Mouse (Mus musculus): ENCODE measurements around the gene Dkk3. TPM values are rescaled to one million over a fixed set of nuclear protein-coding genes. Genes with fewer than 3 reads are reported as not detected.
A peak's percentile ranks its signal among the peaks of the same experiment; 100 is the strongest.
"Not testable (repeated sequence)": the region's sequence is repeated elsewhere in the genome, so short reads cannot be mapped to it uniquely, and the experiment has no call there.

The Dkk3 gene
- polyA plus RNA-seq, 1 experiment, result 148 TPM

DNA sequence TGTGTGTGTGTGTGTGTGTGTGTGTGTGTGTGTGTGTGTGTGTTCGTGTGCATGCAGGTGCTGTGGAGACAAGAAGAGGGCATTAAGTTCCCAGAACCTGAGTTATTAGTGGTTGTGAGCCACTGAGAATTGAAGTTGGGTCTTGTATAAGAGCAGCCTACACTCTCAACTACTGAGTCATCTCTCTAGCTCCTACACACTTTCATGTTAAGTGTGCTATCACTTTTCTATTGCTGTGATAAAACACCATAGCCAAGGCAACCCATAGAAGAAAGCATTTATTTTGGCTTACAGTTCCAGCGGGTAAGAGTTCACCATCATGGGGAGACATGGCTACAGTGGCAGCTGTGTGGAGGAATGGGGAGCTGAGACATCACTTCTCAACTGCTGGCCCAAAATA lies 17.8 kb upstream of the Dkk3 start:
- Histone ChIP-seq H3K4me1 (ENCODE audit: control insufficient read depth, insufficient read depth, low read length) (no peaks in the 10 kb centered on the region), H3K27ac (ENCODE audit: insufficient read depth, low read length) (no peak overlapping the region)

DNA sequence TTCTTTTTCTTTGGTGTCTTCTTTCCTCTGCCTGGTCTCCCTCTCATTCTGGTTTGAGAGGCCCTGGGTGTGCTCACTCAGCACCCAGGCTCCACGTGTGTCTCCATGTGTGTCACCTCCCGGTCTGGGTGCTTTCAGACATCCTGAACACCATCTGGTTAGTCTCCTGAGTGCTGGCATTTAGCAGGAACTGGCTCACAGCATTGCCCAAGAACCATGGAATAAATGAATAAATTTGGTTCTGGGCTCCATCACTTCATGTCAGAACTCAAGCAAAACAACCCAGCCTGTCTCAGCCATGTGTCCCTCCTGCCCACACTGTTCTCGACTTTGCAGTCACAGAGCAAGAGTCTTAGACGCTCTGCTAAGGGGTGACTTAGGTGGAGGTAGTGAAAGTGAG lies 13.8 kb upstream of the Dkk3 start:
- H3K4me1 ChIP-seq (ENCODE audit: control insufficient read depth, insufficient read depth, low read length), result no peaks in the 10 kb centered on the region
- H3K27ac ChIP-seq (ENCODE audit: insufficient read depth, low read length), result no peak overlapping the region
- no peak overlapping the region for H3K4me3 ChIP-seq (ENCODE audit: insufficient read depth, low read length)
- TF ChIP-seq CTCF (IDR thresholded peaks at IDR 0.05; ENCODE audit: borderline replicate concordance, insufficient read depth, low read length), result no peak
- TF ChIP-seq POLR2A (IDR thresholded peaks at IDR 0.05; ENCODE audit: low read depth, low read length), result no peak

More for the DNA sequence above, 17.8 kb upstream of the Dkk3 start:
- H3K4me3 ChIP-seq (ENCODE audit: insufficient read depth, low read length), result no peak overlapping the region
- TF ChIP-seq CTCF (IDR thresholded peaks at IDR 0.05; ENCODE audit: borderline replicate concordance, insufficient read depth, low read length) (no peak), POLR2A (IDR thresholded peaks at IDR 0.05; ENCODE audit: low read depth, low read length) (no peak)

DNA sequence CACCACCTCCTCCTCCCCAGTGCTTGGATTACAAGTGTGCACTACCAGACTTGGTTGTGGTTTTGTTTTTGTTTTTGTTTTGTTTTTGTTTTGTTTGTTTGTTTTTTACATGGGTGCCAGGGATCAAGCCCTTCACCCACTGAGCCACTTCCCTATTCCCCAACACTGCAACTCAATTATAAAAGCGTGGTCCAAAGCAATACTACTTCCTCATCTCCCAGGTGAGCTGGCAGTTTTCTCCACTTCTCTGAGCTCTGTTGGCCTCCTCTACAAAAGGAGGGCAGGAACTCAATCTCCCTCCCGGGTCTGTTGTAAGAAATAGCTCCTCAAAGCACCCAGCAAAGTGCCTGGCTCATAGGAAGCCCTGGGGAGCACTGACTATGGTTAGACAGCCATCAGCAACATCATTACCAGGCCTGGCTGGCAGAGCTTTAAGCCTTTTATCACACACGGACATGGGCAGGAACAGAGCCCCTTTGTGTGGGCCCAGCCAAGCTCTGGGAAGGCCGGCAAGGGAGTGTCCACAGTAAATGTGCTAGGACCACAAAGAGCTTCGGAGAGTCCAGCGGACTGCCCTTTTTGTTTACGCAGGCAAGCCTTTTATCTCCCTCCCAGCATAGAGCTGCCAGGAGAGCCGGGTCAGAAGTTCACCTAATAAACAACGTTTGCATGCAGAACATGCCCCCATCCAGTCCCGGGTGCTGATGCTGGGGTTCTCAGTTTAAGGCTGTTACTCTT lies 11.3 kb upstream of the Dkk3 start:
- Histone ChIP-seq H3K4me3 (ENCODE audit: insufficient read depth, low read length) (no peak overlapping the region), H3K27ac (ENCODE audit: insufficient read depth, low read length) (no peak overlapping the region), H3K4me1 (ENCODE audit: control insufficient read depth, insufficient read depth, low read length) (no peaks in the 10 kb centered on the region)
- TF ChIP-seq POLR2A (IDR thresholded peaks at IDR 0.05; ENCODE audit: low read depth, low read length) (no peak), CTCF (IDR thresholded peaks at IDR 0.05; ENCODE audit: borderline replicate concordance, insufficient read depth, low read length) (no peak)

DNA sequence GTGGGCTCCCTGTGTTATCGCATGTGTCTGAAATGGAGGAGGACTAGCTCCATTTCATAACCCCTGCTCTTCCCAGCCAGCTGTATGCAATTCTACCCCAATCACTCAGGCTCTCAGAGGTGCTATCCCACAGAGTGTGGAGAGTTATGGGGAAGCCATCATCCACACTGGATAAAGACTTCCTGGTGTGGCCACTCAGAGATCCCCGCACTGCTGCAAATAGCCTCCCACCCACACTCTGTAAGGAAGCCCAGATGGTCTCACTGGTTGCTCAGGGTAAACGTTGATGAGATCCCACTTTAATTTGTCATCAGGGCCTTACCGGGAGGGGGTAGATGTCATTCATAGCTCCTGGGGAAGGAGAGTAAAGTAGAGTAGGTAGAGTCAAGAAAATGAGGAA lies 6.7 kb upstream of the Dkk3 start:
- Histone ChIP-seq H3K4me3 (ENCODE audit: insufficient read depth, low read length) (no peak overlapping the region), H3K4me1 (ENCODE audit: control insufficient read depth, insufficient read depth, low read length) (no peaks in the 10 kb centered on the region; the same call in 1 of the 2 replicates), H3K27ac (ENCODE audit: insufficient read depth, low read length) (no peak overlapping the region)
- no peak for TF ChIP-seq CTCF (IDR thresholded peaks at IDR 0.05; ENCODE audit: borderline replicate concordance, insufficient read depth, low read length)
- no peak for TF ChIP-seq POLR2A (IDR thresholded peaks at IDR 0.05; ENCODE audit: low read depth, low read length)

DNA sequence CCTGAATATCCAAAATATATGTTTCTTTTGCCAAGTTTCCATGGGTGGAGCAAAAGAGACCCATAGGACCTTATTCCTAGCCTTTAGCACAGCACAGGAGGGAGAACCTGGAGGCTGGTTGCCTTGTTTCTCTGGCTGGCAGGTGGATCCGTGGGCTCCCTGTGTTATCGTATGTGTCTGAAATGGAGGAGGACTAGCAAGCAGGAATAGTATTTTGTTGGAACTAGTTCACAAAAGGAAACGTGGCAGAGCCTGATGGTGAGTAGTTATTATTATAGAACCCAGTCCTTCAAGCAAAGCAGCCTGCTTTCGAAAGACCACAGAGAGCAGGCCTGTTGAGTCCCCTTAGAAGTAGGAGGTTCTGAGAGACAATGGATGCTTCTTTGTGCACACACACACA lies 6.2 kb upstream of the Dkk3 start:
- not testable (repeated sequence) for H3K4me1 ChIP-seq (ENCODE audit: control insufficient read depth, insufficient read depth, low read length); H3K27ac ChIP-seq (ENCODE audit: insufficient read depth, low read length); H3K4me3 ChIP-seq (ENCODE audit: insufficient read depth, low read length)

DNA sequence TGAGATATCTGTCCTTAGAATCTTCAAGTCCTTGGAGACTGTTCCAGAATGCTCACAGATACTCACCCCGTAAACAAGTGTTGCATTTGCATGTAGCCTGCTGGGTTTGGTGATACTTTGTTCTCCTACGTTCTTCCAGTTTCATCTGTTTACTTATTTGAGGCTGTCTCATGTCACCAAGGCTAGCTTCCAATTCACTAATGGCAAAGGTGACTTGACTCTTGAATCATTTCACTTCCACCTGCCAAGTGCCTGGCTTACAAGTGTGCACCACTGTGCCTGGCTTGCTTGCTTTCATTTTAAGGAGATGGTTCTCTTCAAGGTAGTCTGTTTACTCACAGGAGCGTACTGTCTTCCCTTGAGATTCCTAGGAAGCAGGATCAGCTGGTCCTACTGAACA lies 5.6 kb upstream of the Dkk3 start:
- H3K4me3 ChIP-seq (ENCODE audit: insufficient read depth, low read length), result no peak overlapping the region
- no peaks in the 10 kb centered on the region; the same call in 1 of the 2 replicates for H3K4me1 ChIP-seq (ENCODE audit: control insufficient read depth, insufficient read depth, low read length)
- no peak for TF ChIP-seq POLR2A (IDR thresholded peaks at IDR 0.05; ENCODE audit: low read depth, low read length)
- no peak for TF ChIP-seq CTCF (IDR thresholded peaks at IDR 0.05; ENCODE audit: borderline replicate concordance, insufficient read depth, low read length)
- H3K27ac ChIP-seq (ENCODE audit: insufficient read depth, low read length), result no peak overlapping the region

DNA sequence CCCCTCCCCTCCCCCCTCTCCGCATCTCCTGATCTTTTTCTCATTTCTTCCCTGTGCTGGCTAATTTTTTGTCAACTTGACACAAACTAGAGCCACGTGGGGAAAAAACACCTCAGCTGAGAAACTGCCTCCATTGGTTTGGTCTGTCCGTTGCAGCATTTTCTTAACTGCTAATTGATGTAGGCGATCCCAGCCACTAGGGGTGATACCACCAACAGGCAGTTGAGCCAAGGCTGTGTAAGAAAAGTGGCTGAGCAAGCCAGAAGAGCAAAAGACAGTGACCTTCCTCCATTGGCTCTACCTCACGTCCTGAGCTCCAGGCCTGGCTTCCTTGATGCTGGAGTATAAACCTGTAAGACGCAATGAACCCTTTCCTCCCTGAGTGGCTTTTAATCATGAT lies 978 bp upstream of the Dkk3 start:
- Histone ChIP-seq H3K4me3 (ENCODE audit: insufficient read depth, low read length) (no peak overlapping the region), H3K27ac (ENCODE audit: insufficient read depth, low read length) (no peak overlapping the region), H3K4me1 (ENCODE audit: control insufficient read depth, insufficient read depth, low read length) (peaks cover 6% of the 10 kb centered on the region)
- TF ChIP-seq POLR2A (IDR thresholded peaks at IDR 0.05; ENCODE audit: low read depth, low read length) (no peak), CTCF (IDR thresholded peaks at IDR 0.05; ENCODE audit: borderline replicate concordance, insufficient read depth, low read length) (no peak)

DNA sequence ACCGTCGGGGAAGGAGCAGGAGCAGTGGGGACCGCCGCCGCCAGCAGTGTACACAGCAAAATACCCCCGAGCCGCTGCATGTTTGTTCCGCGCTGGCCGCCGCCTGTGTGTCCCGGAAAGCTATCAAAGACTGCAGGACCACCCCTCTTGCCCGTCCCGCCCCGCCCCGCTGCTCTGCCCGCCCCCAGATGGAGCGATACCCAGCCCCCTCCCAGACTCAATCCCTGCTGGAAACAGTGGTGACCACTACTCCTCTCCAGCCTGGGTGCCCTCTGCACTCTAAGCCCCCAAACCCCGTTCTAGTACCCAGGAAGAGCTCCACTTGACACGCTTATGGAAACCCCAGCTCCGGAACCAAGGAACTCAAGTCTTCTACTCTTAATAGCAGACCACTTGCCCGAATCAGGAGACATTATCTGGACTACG lies 528 bp downstream of the Dkk3 start:
- peak; percentile 57; the same call in 1 of the 2 replicates for TF ChIP-seq POLR2A (IDR thresholded peaks at IDR 0.05; ENCODE audit: low read depth, low read length)
- no peak for TF ChIP-seq CTCF (IDR thresholded peaks at IDR 0.05; ENCODE audit: borderline replicate concordance, insufficient read depth, low read length)
- H3K4me3 ChIP-seq (ENCODE audit: insufficient read depth, low read length), result peak overlapping the region; percentile 66
- peak overlapping the region; percentile 47 for H3K27ac ChIP-seq (ENCODE audit: insufficient read depth, low read length)
- H3K4me1 ChIP-seq (ENCODE audit: control insufficient read depth, insufficient read depth, low read length), result peaks cover 16% of the 10 kb centered on the region

DNA sequence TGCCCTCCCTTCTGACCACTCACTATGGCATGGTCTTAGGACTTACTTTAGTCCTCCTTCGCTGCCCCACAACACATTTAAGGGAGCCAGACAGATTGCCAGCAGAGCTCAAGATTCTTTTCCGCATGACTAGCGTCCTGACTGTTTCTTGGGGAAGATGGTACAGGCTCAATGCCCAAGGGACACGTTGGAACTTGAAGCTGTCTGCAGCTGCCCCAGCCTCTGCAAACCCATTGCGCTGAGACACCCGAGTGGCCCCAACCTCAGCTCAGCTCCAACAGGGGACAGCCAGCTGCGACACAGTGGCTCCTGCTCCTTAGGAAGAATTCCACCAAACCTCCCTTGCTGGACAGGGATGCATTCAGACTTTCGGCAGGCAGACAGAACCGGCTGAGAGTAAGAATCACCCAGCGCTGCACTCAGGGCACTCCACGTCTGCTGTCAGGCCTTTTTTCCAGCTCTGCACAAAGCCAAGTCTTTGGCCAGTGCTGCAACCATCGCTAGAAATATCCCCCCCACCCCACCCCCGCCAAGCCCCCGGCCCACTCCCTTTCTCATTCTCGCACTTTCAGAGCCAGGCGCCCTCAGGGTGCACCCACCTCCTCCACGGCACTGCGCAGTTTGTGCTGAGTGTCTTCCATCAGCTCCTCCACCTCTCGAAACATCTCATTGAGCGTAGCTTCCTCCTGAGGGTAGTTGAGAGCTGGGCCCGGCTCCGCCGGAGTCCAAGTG lies 1.1 kb downstream of the Dkk3 start:
- peaks cover 17% of the 10 kb centered on the region for H3K4me1 ChIP-seq (ENCODE audit: control insufficient read depth, insufficient read depth, low read length)
- peak overlapping the region; percentile 66 for H3K4me3 ChIP-seq (ENCODE audit: insufficient read depth, low read length)
- peak overlapping the region; percentile 47 for H3K27ac ChIP-seq (ENCODE audit: insufficient read depth, low read length)
- TF ChIP-seq CTCF (IDR thresholded peaks at IDR 0.05; ENCODE audit: borderline replicate concordance, insufficient read depth, low read length) (no peak), POLR2A (IDR thresholded peaks at IDR 0.05; ENCODE audit: low read depth, low read length) (no peak)

DNA sequence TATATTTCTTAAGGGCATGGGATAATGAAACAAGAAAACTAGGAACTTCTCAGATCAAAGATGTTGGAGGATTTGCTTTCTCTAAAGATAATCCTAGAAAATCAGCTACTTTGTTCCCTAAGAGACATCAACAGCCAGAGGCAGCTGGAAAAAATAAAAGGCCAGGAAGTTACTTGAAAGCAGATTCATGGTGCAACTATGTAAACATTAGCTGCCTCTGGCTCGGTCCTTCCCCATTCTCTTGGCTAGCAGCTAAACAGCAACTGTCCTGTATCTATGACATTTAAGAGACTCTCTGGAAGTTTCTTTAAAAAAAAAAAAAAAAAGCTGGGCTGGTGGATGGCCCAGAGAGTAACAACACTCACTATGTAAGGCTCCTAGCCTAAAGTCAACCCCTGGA lies 3.7 kb downstream of the Dkk3 start:
- H3K27ac ChIP-seq (ENCODE audit: insufficient read depth, low read length), result peak overlapping the region; percentile 93
- H3K4me3 ChIP-seq (ENCODE audit: insufficient read depth, low read length), result no peak overlapping the region
- no peak for TF ChIP-seq CTCF (IDR thresholded peaks at IDR 0.05; ENCODE audit: borderline replicate concordance, insufficient read depth, low read length)
- no peak for TF ChIP-seq POLR2A (IDR thresholded peaks at IDR 0.05; ENCODE audit: low read depth, low read length)
- H3K4me1 ChIP-seq (ENCODE audit: control insufficient read depth, insufficient read depth, low read length), result peaks cover 17% of the 10 kb centered on the region
